Mouse (Mus musculus) liver, adult 2 months (tissue): ENCODE measurements around the gene Selenof. TPM values are rescaled to one million over a fixed set of nuclear protein-coding genes. Genes with fewer than 3 reads are reported as not detected.

Experiments
- DNase-seq: peaks from one replicate; pipeline ENCODE4 v3.0.0-alpha.2; 2011; ENCODE audit warnings: low read depth, low spot score; ENCODE audit errors: extremely low read depth
- H3K27ac ChIP-seq: fragments of 200-500 bp; replicated peaks from 2 replicates; pipeline ENCODE4 v1.5.1; 2012; ENCODE audit warnings: low read depth, mild to moderate bottlenecking, control low read depth, inconsistent platforms, low read length; ENCODE audit not compliant: insufficient read depth
- H3K27me3 ChIP-seq: fragments of 200-500 bp; 2 replicates; pipeline ENCODE4 v1.6.1; 2012; ENCODE audit warnings: mild to moderate bottlenecking, moderate library complexity, low read length, inconsistent platforms; ENCODE audit not compliant: control insufficient read depth, insufficient read depth
- H3K36me3 ChIP-seq: fragments of 200-500 bp; 2 replicates; pipeline ENCODE4 v1.6.1; 2012; ENCODE audit warnings: low read length, inconsistent platforms; ENCODE audit not compliant: control insufficient read depth, insufficient read depth
- H3K4me1 ChIP-seq: fragments of 200-500 bp; 2 replicates; pipeline ENCODE4 v1.6.1; 2011; ENCODE audit warnings: low read length; ENCODE audit not compliant: control insufficient read depth, insufficient read depth
- H3K4me3 ChIP-seq: fragments of 200-500 bp; 2 replicates; pipeline ENCODE4 v1.5.1; 2011; ENCODE audit warnings: low read depth, mild to moderate bottlenecking, control low read depth, low read length, moderate library complexity; ENCODE audit not compliant: insufficient read depth
- H3K79me2 ChIP-seq: fragments of 200-500 bp; 2 replicates; pipeline ENCODE4 v1.6.1; 2012; ENCODE audit warnings: inconsistent platforms, mild to moderate bottlenecking, low read length, moderate library complexity; ENCODE audit not compliant: control insufficient read depth, insufficient read depth
- H3K9ac ChIP-seq: fragments of 200-500 bp; 2 replicates; pipeline ENCODE4 v1.6.1; 2012; ENCODE audit warnings: low read depth, mild to moderate bottlenecking, control low read depth, inconsistent platforms, low read length
- CTCF ChIP-seq: fragments of 200-500 bp; IDR thresholded peaks from 2 replicates; pipeline ENCODE4 v1.5.1; 2011; ENCODE audit warnings: low read depth, low read length, control low read depth
- POLR2A ChIP-seq: fragments of 200-500 bp; IDR thresholded peaks from 2 replicates; pipeline ENCODE4 v1.6.1; 2011; ENCODE audit warnings: low read length, control low read depth; ENCODE audit not compliant: insufficient read depth; ENCODE audit errors: extremely low read depth
- whole genome bisulfite sequencing: fragments of 180-500 bp; shearing (Covaris S2); methylation state at CpG from one replicate; pipeline ENCODE4 v1.1.7; 2018; 5-methylcytosine and 5-hydroxymethylcytosine counted together
- polyA plus RNA-seq: library from polyadenylated mRNA; depleted of rRNA; stranded (reverse); fragments of >200 nt; gene quantifications from 2 replicates; pipeline ENCODE4 v1.2.3, GENCODE M21; 2012
- total RNA-seq: library from RNA; depleted of rRNA; stranded (reverse); fragments of >200 nt; gene quantifications from 2 replicates; pipeline ENCODE4 v1.2.3, GENCODE M21; 2014

The Selenof gene
- total and polyA plus RNA-seq, 2 experiments: 176 to 385 TPM

GRCm38 (mm10) chr3:144540805-144541204, 29.3 kb upstream of the Selenof start:
- no peak overlapping the region for H3K27ac ChIP-seq
- TF ChIP-seq POLR2A (no peak), CTCF (no peak)
- H3K4me1 ChIP-seq: peaks cover 6% of the 10 kb centered on the region
- no peaks in the 10 kb centered on the region for H3K36me3 ChIP-seq
- no peak for DNase-seq
- no peak overlapping the region for H3K9ac ChIP-seq
- H3K79me2 ChIP-seq: peaks cover 12% of the 10 kb centered on the region; the same call in 1 of the 2 replicates
- no peak overlapping the region for H3K4me3 ChIP-seq
- WGBS: 94% methylated on average over 3 of the region's 3 CpGs
- no peaks in the 10 kb centered on the region for H3K27me3 ChIP-seq

- DNase-seq: no peak
- Histone ChIP-seq H3K36me3 (no peaks in the 10 kb centered on the region), H3K27me3 (no peaks in the 10 kb centered on the region), H3K4me1 (peaks cover 5% of the 10 kb centered on the region), H3K79me2 (peaks cover 12% of the 10 kb centered on the region; the same call in 1 of the 2 replicates), H3K9ac (no peak overlapping the region), H3K27ac (no peak overlapping the region), H3K4me3 (no peak overlapping the region)
- TF ChIP-seq POLR2A: no peak
- no peak for TF ChIP-seq CTCF
- WGBS: 68% methylated on average over 6 of the region's 6 CpGs
These were observed 28.1 kb upstream of the Selenof start for GRCm38 (mm10) chr3:144541906-144542438.

- Histone ChIP-seq H3K4me3 (no peak overlapping the region), H3K79me2 (peaks cover 17% of the 10 kb centered on the region; the same call in 1 of the 2 replicates), H3K36me3 (no peaks in the 10 kb centered on the region), H3K27ac (no peak overlapping the region), H3K4me1 (peaks cover 3% of the 10 kb centered on the region; the same call in 1 of the 2 replicates), H3K9ac (no peak overlapping the region), H3K27me3 (no peaks in the 10 kb centered on the region)
- no peak for DNase-seq
- TF ChIP-seq POLR2A (no peak), CTCF (no peak)
- 91% methylated on average over 7 of the region's 7 CpGs for WGBS
These were observed 25.0 kb upstream of the Selenof start for GRCm38 (mm10) chr3:144545152-144545551.

GRCm38 (mm10) chr3:144545832-144546231, 24.3 kb upstream of the Selenof start:
- H3K27me3 ChIP-seq: no peaks in the 10 kb centered on the region
- H3K4me3 ChIP-seq: no peak overlapping the region
- TF ChIP-seq CTCF (no peak), POLR2A (no peak)
- H3K9ac ChIP-seq: no peak overlapping the region
- no peak overlapping the region for H3K27ac ChIP-seq
- no peaks in the 10 kb centered on the region for H3K36me3 ChIP-seq
- peaks cover 13% of the 10 kb centered on the region; the same call in 1 of the 2 replicates for H3K79me2 ChIP-seq
- peaks cover 3% of the 10 kb centered on the region; the same call in 1 of the 2 replicates for H3K4me1 ChIP-seq
- WGBS: 70% methylated on average over 4 of the region's 4 CpGs
- no peak for DNase-seq

- DNase-seq: no peak
- TF ChIP-seq CTCF: no peak
- no peak for TF ChIP-seq POLR2A
- Histone ChIP-seq H3K4me3 (no peak overlapping the region), H3K79me2 (peaks cover 18% of the 10 kb centered on the region; the same call in 1 of the 2 replicates), H3K27me3 (no peaks in the 10 kb centered on the region), H3K27ac (no peak overlapping the region), H3K9ac (no peak overlapping the region), H3K4me1 (peaks cover under 1% of the 10 kb centered on the region; the same call in 1 of the 2 replicates), H3K36me3 (no peaks in the 10 kb centered on the region)
- 65% methylated on average over 4 of the region's 4 CpGs for WGBS
These were observed 23.6 kb upstream of the Selenof start for GRCm38 (mm10) chr3:144546490-144546889.

GRCm38 (mm10) chr3:144548186-144548845, 21.8 kb upstream of the Selenof start:
- TF ChIP-seq CTCF: no peak
- no peak for TF ChIP-seq POLR2A
- Histone ChIP-seq H3K27me3 (no peaks in the 10 kb centered on the region), H3K4me3 (no peak overlapping the region), H3K27ac (no peak overlapping the region), H3K36me3 (no peaks in the 10 kb centered on the region), H3K4me1 (no peaks in the 10 kb centered on the region; the same call in 1 of the 2 replicates), H3K79me2 (peaks cover 31% of the 10 kb centered on the region; the same call in 1 of the 2 replicates), H3K9ac (no peak overlapping the region)
- WGBS: 92% methylated on average over 7 of the region's 7 CpGs
- no peak for DNase-seq
